Mouse (Mus musculus) limb, embryonic 12.5 days (tissue): ENCODE results near the gene Emilin1. TPM values are rescaled to one million over a fixed set of nuclear protein-coding genes. Genes with fewer than 3 reads are reported as not detected.
A peak's percentile ranks its signal among the peaks of the same experiment; 100 is the strongest.

Experiments
- ATAC-seq: fragments of 200-750 bp; cut with Nextera tagmentation; 2 replicates; pipeline ENCODE4 v1.8.0; 2017; ENCODE audit warnings: low read depth, moderate TSS enrichment; ENCODE audit not compliant: insufficient number of reproducible peaks, insufficient read depth, low FRiP score, low TSS enrichment
- H3K27ac ChIP-seq: fragments of 300-500 bp; sonication (generic); 2 replicates; pipeline ENCODE4 v1.5.1; 2016; ENCODE audit warnings: mild to moderate bottlenecking, moderate library complexity
- H3K27me3 ChIP-seq: fragments of 300-500 bp; sonication (generic); 2 replicates; pipeline ENCODE4 v1.6.1; 2016; ENCODE audit warnings: mild to moderate bottlenecking, moderate library complexity
- H3K36me3 ChIP-seq: fragments of 300-500 bp; sonication (generic); 2 replicates; pipeline ENCODE4 v1.6.1; 2016; ENCODE audit warnings: mild to moderate bottlenecking, moderate library complexity
- H3K4me1 ChIP-seq: fragments of 300-500 bp; sonication (generic); replicated peaks from 2 replicates; pipeline ENCODE4 v1.6.1; 2016
- H3K4me2 ChIP-seq: fragments of 300-500 bp; sonication (generic); 2 replicates; pipeline ENCODE4 v1.6.1; 2016; ENCODE audit warnings: mild to moderate bottlenecking, moderate library complexity
- H3K4me3 ChIP-seq: fragments of 300-500 bp; sonication (generic); replicated peaks from 2 replicates; pipeline ENCODE4 v1.5.1; 2016; ENCODE audit warnings: mild to moderate bottlenecking
- H3K9ac ChIP-seq: fragments of 300-500 bp; sonication (generic); replicated peaks from 2 replicates; pipeline ENCODE4 v1.6.1; 2016; ENCODE audit warnings: mild to moderate bottlenecking, moderate library complexity
- H3K9me3 ChIP-seq: fragments of 300-500 bp; sonication (generic); 2 replicates; pipeline ENCODE4 v1.6.1; 2016; ENCODE audit warnings: mild to moderate bottlenecking, moderate library complexity
- WGBS: fragments of 180-500 bp; shearing (Covaris S2); methylation state at CpG from one replicate; pipeline ENCODE4 v1.1.7; 2016; 5-methylcytosine and 5-hydroxymethylcytosine counted together
- polyA plus RNA-seq: library from polyadenylated mRNA; unstranded; fragments of >200 nt; fragmentation: Nextera tagmentation; extraction: Ambion mirVana; gene quantifications from 2 replicates; pipeline ENCODE4 v1.2.1, GENCODE M21; 2016

Gene Emilin1
- polyA plus RNA-seq, 1 experiment from 2014 or later, result 221 TPM

GRCm38 (mm10) chr5:30926073-30926472 lies 12.9 kb downstream of the Emilin1 start:
- no peak overlapping the region for H3K27ac ChIP-seq
- ATAC-seq, result no peak
- H3K4me1 ChIP-seq, result peaks cover 21% of the 10 kb centered on the region
- no peak overlapping the region for H3K4me2 ChIP-seq
- H3K9ac ChIP-seq, result no peak overlapping the region
- H3K9me3 ChIP-seq, result no peaks in the 10 kb centered on the region
- no peak overlapping the region for H3K4me3 ChIP-seq
- 87% methylated on average over 2 of the region's 2 CpGs for WGBS
- H3K27me3 ChIP-seq, result no peaks in the 10 kb centered on the region
- H3K36me3 ChIP-seq, result peaks cover 2% of the 10 kb centered on the region

- peak overlapping the region; percentile 31; the same call in 1 of the 2 replicates for H3K4me2 ChIP-seq
- H3K4me1 ChIP-seq, result peaks cover 5% of the 10 kb centered on the region
- no peaks in the 10 kb centered on the region for H3K9me3 ChIP-seq
- no peaks in the 10 kb centered on the region for H3K27me3 ChIP-seq
- no peaks in the 10 kb centered on the region for H3K36me3 ChIP-seq
- no peak overlapping the region for H3K9ac ChIP-seq
- H3K27ac ChIP-seq, result no peak overlapping the region
- ATAC-seq, result no peak; the same call in 1 of the 2 replicates
- no peak overlapping the region for H3K4me3 ChIP-seq
- 43% methylated on average over 7 of the region's 7 CpGs for WGBS
These were observed 14.8 kb downstream of the Emilin1 start for GRCm38 (mm10) chr5:30927945-30928529.

- peaks cover 3% of the 10 kb centered on the region; the same call in 1 of the 2 replicates for H3K4me1 ChIP-seq
- no peak overlapping the region for H3K9ac ChIP-seq
- H3K4me3 ChIP-seq, result no peak overlapping the region
- no peaks in the 10 kb centered on the region for H3K36me3 ChIP-seq
- H3K9me3 ChIP-seq, result no peaks in the 10 kb centered on the region
- H3K4me2 ChIP-seq, result no peak overlapping the region
- ATAC-seq, result no peak
- H3K27ac ChIP-seq, result no peak overlapping the region
- WGBS, result 41% methylated on average over 4 of the region's 4 CpGs
- no peaks in the 10 kb centered on the region for H3K27me3 ChIP-seq
These were observed 16.9 kb downstream of the Emilin1 start for GRCm38 (mm10) chr5:30930121-30930520.

- ATAC-seq, result no peak
- Histone ChIP-seq H3K4me3 (no peak overlapping the region), H3K27me3 (no peaks in the 10 kb centered on the region), H3K9me3 (no peaks in the 10 kb centered on the region), H3K27ac (no peak overlapping the region), H3K36me3 (no peaks in the 10 kb centered on the region), H3K4me2 (no peak overlapping the region), H3K9ac (no peak overlapping the region), H3K4me1 (peaks cover 3% of the 10 kb centered on the region; the same call in 1 of the 2 replicates)
- WGBS, result 79% methylated on average over 6 of the region's 6 CpGs
These were observed 17.6 kb downstream of the Emilin1 start for GRCm38 (mm10) chr5:30930846-30931245.

- Histone ChIP-seq H3K27ac (no peak overlapping the region), H3K36me3 (no peaks in the 10 kb centered on the region), H3K9me3 (no peaks in the 10 kb centered on the region), H3K4me3 (no peak overlapping the region), H3K4me2 (no peak overlapping the region), H3K9ac (no peak overlapping the region), H3K4me1 (peaks cover 3% of the 10 kb centered on the region; the same call in 1 of the 2 replicates), H3K27me3 (no peaks in the 10 kb centered on the region)
- WGBS, result 82% methylated on average over 4 of the region's 4 CpGs
- ATAC-seq, result no peak
These were observed 18.2 kb downstream of the Emilin1 start for GRCm38 (mm10) chr5:30931378-30931777.

GRCm38 (mm10) chr5:30933705-30934104 lies 20.5 kb downstream of the Emilin1 start:
- no peaks in the 10 kb centered on the region for H3K27me3 ChIP-seq
- WGBS, result 68% methylated on average over 5 of the region's 5 CpGs

GRCm38 (mm10) chr5:30934725-30935461 lies 21.7 kb downstream of the Emilin1 start:
- Histone ChIP-seq H3K4me2 (no peak overlapping the region), H3K36me3 (no peaks in the 10 kb centered on the region), H3K4me3 (no peak overlapping the region), H3K27ac (no peak overlapping the region), H3K4me1 (peaks cover 3% of the 10 kb centered on the region; the same call in 1 of the 2 replicates), H3K27me3 (no peaks in the 10 kb centered on the region), H3K9ac (no peak overlapping the region), H3K9me3 (no peaks in the 10 kb centered on the region)
- ATAC-seq, result no peak
- WGBS, result 88% methylated on average over 5 of the region's 5 CpGs

More at GRCm38 (mm10) chr5:30933705-30934104, 20.5 kb downstream of the Emilin1 start:
- Histone ChIP-seq H3K4me3 (no peak overlapping the region), H3K4me1 (peaks cover 3% of the 10 kb centered on the region; the same call in 1 of the 2 replicates), H3K4me2 (no peak overlapping the region), H3K27ac (no peak overlapping the region), H3K36me3 (no peaks in the 10 kb centered on the region), H3K9ac (no peak overlapping the region), H3K9me3 (no peaks in the 10 kb centered on the region)
- no peak for ATAC-seq

- Histone ChIP-seq H3K27ac (no peak overlapping the region), H3K4me2 (no peak overlapping the region)
- 94% methylated on average over 2 of the region's 2 CpGs for WGBS
These were observed 29.8 kb downstream of the Emilin1 start for GRCm38 (mm10) chr5:30943004-30943403.

GRCm38 (mm10) chr5:30944344-30944743 lies 31.1 kb downstream of the Emilin1 start:
- no peak overlapping the region for H3K4me2 ChIP-seq
- peaks cover 19% of the 10 kb centered on the region for H3K27me3 ChIP-seq
- H3K4me3 ChIP-seq, result no peak overlapping the region
- 81% methylated on average over 6 of the region's 6 CpGs for WGBS
- no peaks in the 10 kb centered on the region for H3K9me3 ChIP-seq
- H3K36me3 ChIP-seq, result no peaks in the 10 kb centered on the region
- ATAC-seq, result no peak
- peaks cover 16% of the 10 kb centered on the region; the same call in 1 of the 2 replicates for H3K4me1 ChIP-seq
- H3K27ac ChIP-seq, result no peak overlapping the region
- no peak overlapping the region for H3K9ac ChIP-seq

More at GRCm38 (mm10) chr5:30943004-30943403, 29.8 kb downstream of the Emilin1 start:
- 0 out of 2 replicates have a peak, but pooled peaks cover 8% of the 10 kb centered on the region for H3K4me1 ChIP-seq
- no peaks in the 10 kb centered on the region for H3K36me3 ChIP-seq
- peaks cover 19% of the 10 kb centered on the region for H3K27me3 ChIP-seq
- no peaks in the 10 kb centered on the region for H3K9me3 ChIP-seq
- H3K9ac ChIP-seq, result no peak overlapping the region
- no peak overlapping the region for H3K4me3 ChIP-seq
- no peak for ATAC-seq

GRCm38 (mm10) chr5:30944956-30945781 lies 32.0 kb downstream of the Emilin1 start, which contains the start of gene Cgref1:
Gene Cgref1, minus strand, starts transcription at chr5:30945591.
- peak within 1 kb of the TSS; percentile 52 for H3K4me3 ChIP-seq
- peak within 1 kb of the TSS; percentile 71 for H3K9ac ChIP-seq
- peak within 1 kb of the TSS; percentile 91 for H3K4me2 ChIP-seq
- H3K27ac ChIP-seq, result no peak within 1 kb of the TSS
- ATAC-seq, result no peak
- H3K4me1 ChIP-seq, result peaks cover 19% of the 10 kb centered on the region
- H3K9me3 ChIP-seq, result no peaks in the 10 kb centered on the region
- H3K36me3 ChIP-seq, result no peaks in the 10 kb centered on the region
- WGBS, result 6% methylated on average over 44 of the region's 44 CpGs
- H3K27me3 ChIP-seq, result peaks cover 19% of the 10 kb centered on the region

- peaks cover 23% of the 10 kb centered on the region for H3K4me1 ChIP-seq
- H3K27ac ChIP-seq, result no peak overlapping the region; the same call in 1 of the 2 replicates
- 75% methylated on average over 5 of the region's 5 CpGs for WGBS
- no peak overlapping the region for H3K9ac ChIP-seq
- H3K36me3 ChIP-seq, result peaks cover 23% of the 10 kb centered on the region
- no peak overlapping the region for H3K4me2 ChIP-seq
- H3K4me3 ChIP-seq, result no peak overlapping the region
- peaks cover 19% of the 10 kb centered on the region for H3K27me3 ChIP-seq
- ATAC-seq, result no peak
- H3K9me3 ChIP-seq, result no peaks in the 10 kb centered on the region
These were observed 35.4 kb downstream of the Emilin1 start for GRCm38 (mm10) chr5:30948620-30949019.
